Mouse (Mus musculus) ES-E14 (cell line): Measurements from ENCODE around the gene U90926. TPM values are rescaled to one million over a fixed set of nuclear protein-coding genes. Genes with fewer than 3 reads are reported as not detected.

Experiments used
- DNase-seq: peaks from one replicate; pipeline ENCODE4 v3.0.0-alpha.2; 2013; ENCODE audit warnings: low read depth, low spot score
- H3K27ac ChIP-seq: 2 replicates; pipeline ENCODE4 v1.5.1; 2012; ENCODE audit warnings: low read depth, mild to moderate bottlenecking, low read length, moderate library complexity, mixed read lengths; ENCODE audit not compliant: poor library complexity, insufficient read depth, severe bottlenecking
- H3K36me3 ChIP-seq: 2 replicates; pipeline ENCODE4 v1.6.1; 2012; ENCODE audit warnings: mild to moderate bottlenecking, low read length, moderate library complexity, mixed read lengths; ENCODE audit not compliant: control insufficient read depth, poor library complexity, insufficient read depth, severe bottlenecking
- H3K4me1 ChIP-seq, 2 experiments: fragments of 150-350 bp in 1 of 2; sonication (generic) in 1 of 2; 2 replicates each; pipeline ENCODE4 v1.6.1; 2012; ENCODE audit warnings: low read length in 2 of 2, mild to moderate bottlenecking in 1 of 2, mixed read lengths in 1 of 2; ENCODE audit not compliant: control insufficient read depth in 2 of 2, insufficient read depth in 2 of 2, poor library complexity in 1 of 2
- H3K4me3 ChIP-seq, 2 experiments: fragments of 150-350 bp in 1 of 2; sonication (generic) in 1 of 2; 2 replicates each; pipeline ENCODE4 v1.5.1; 2012; ENCODE audit warnings: low read length in 2 of 2, low read depth in 1 of 2, mild to moderate bottlenecking in 1 of 2, mixed read lengths in 1 of 2; ENCODE audit not compliant: insufficient read depth in 1 of 2, poor library complexity in 1 of 2, severe bottlenecking in 1 of 2
- H3K9ac ChIP-seq: 2 replicates; pipeline ENCODE4 v1.6.1; 2012; ENCODE audit warnings: low read depth, mild to moderate bottlenecking, low read length, mixed read lengths; ENCODE audit not compliant: poor library complexity, insufficient read depth, severe bottlenecking
- H3K9me3 ChIP-seq: fragments of 150-350 bp; sonication (generic); 2 replicates; pipeline ENCODE4 v1.6.1; 2012; ENCODE audit warnings: low read depth, mild to moderate bottlenecking, low read length; ENCODE audit not compliant: control insufficient read depth, insufficient read depth
- CHD2 ChIP-seq: IDR thresholded peaks from 2 replicates; pipeline ENCODE4 v1.6.1; 2014; ENCODE audit warnings: mild to moderate bottlenecking, low read depth, low read length, inconsistent platforms
- HCFC1 ChIP-seq: IDR thresholded peaks from 2 replicates; pipeline ENCODE4 v1.6.1; 2012; ENCODE audit warnings: low read length, inconsistent platforms, borderline replicate concordance; ENCODE audit not compliant: insufficient read depth
- MAFK ChIP-seq: IDR thresholded peaks from 2 replicates; pipeline ENCODE4 v1.6.1; 2014; ENCODE audit warnings: mild to moderate bottlenecking, low read depth, low read length, inconsistent platforms; ENCODE audit not compliant: insufficient read depth
- ZC3H11A ChIP-seq: IDR thresholded peaks from 2 replicates; pipeline ENCODE4 v1.6.1; 2012; ENCODE audit warnings: low read depth, mild to moderate bottlenecking, inconsistent platforms, low read length, borderline replicate concordance
- ZNF384 ChIP-seq: IDR thresholded peaks from 2 replicates; pipeline ENCODE4 v1.6.1; 2012; ENCODE audit warnings: low read depth, low read length, inconsistent platforms
- in situ Hi-C, 2 experiments: fragments of 600-800 bp; cut with MboI; formaldehyde crosslinking; loops; one replicate each; pipeline ENCODE4 v1.15.1; 2025; ENCODE audit warnings: low sequenced_read_pairs in 2 of 2, inconsistent platforms in 1 of 2; ENCODE audit not compliant: unreplicated experiment in 2 of 2
- total RNA-seq: library from RNA; depleted of rRNA; stranded (reverse); fragments of 300-350 nt; gene quantifications from 2 replicates; pipeline ENCODE4 v1.2.3, GENCODE M21; 2012

Gene U90926
- total RNA-seq, 1 experiment, result not detected

- no peak overlapping the region for H3K4me3 ChIP-seq
- TF ChIP-seq HCFC1, result no peak
- TF ChIP-seq ZNF384, result no peak
- TF ChIP-seq MAFK, result no peak
- TF ChIP-seq ZC3H11A, result no peak
- no peak for TF ChIP-seq CHD2
- no peaks in the 10 kb centered on the region for H3K36me3 ChIP-seq
- in situ Hi-C loops, result no loop called here
- no peak for DNase-seq
- H3K27ac ChIP-seq, result no peak overlapping the region
- H3K9ac ChIP-seq, result no peak overlapping the region
- H3K4me1 ChIP-seq, result 0 out of 4 replicates have a peak, but pooled peaks cover 0 to under 1% of the 10 kb centered on the region in 2 experiments
- H3K9me3 ChIP-seq, result no peaks in the 10 kb centered on the region
These were observed 3.0 kb downstream of the U90926 start for GRCm38 (mm10) chr5:92212231-92212630.

GRCm38 (mm10) chr5:92210205-92210604, 5.0 kb downstream of the U90926 start:
- H3K27ac ChIP-seq, result no peak overlapping the region
- H3K36me3 ChIP-seq, result no peaks in the 10 kb centered on the region
- DNase-seq, result no peak
- H3K9ac ChIP-seq, result no peak overlapping the region
- TF ChIP-seq MAFK, result no peak
- TF ChIP-seq CHD2, result no peak
- no peak for TF ChIP-seq ZC3H11A
- no peak for TF ChIP-seq ZNF384
- TF ChIP-seq HCFC1, result no peak
- in situ Hi-C loops, result no loop called here
- no peak overlapping the region for H3K4me3 ChIP-seq
- H3K9me3 ChIP-seq, result no peaks in the 10 kb centered on the region
- no peaks in the 10 kb centered on the region for H3K4me1 ChIP-seq

GRCm38 (mm10) chr5:92206121-92206520, 9.1 kb downstream of the U90926 start:
- DNase-seq, result no peak
- no peak for TF ChIP-seq ZNF384
- no peak for TF ChIP-seq HCFC1
- no peak for TF ChIP-seq MAFK
- TF ChIP-seq ZC3H11A, result no peak
- no peak for TF ChIP-seq CHD2
- in situ Hi-C loops, result no loop called here
- Histone ChIP-seq H3K4me1 (no peaks in the 10 kb centered on the region), H3K9ac (no peak overlapping the region), H3K4me3 (no peak overlapping the region), H3K9me3 (no peaks in the 10 kb centered on the region), H3K27ac (no peak overlapping the region), H3K36me3 (peaks cover 11% of the 10 kb centered on the region)

- peaks cover 14% of the 10 kb centered on the region for H3K36me3 ChIP-seq
- H3K4me1 ChIP-seq, result no peaks in the 10 kb centered on the region
- H3K4me3 ChIP-seq, result no peak overlapping the region
- TF ChIP-seq MAFK, result no peak
- TF ChIP-seq ZNF384, result no peak
- TF ChIP-seq ZC3H11A, result no peak
- no peaks in the 10 kb centered on the region for H3K9me3 ChIP-seq
- in situ Hi-C loops, result no loop called here
- no peak overlapping the region for H3K9ac ChIP-seq
- H3K27ac ChIP-seq, result no peak overlapping the region
- DNase-seq, result no peak
These were observed 9.5 kb downstream of the U90926 start for GRCm38 (mm10) chr5:92205706-92206105.

GRCm38 (mm10) chr5:92205184-92205583, 10.0 kb downstream of the U90926 start:
- Histone ChIP-seq H3K9me3 (no peaks in the 10 kb centered on the region), H3K4me3 (no peak overlapping the region), H3K9ac (no peak overlapping the region), H3K36me3 (peaks cover 18% of the 10 kb centered on the region), H3K27ac (no peak overlapping the region), H3K4me1 (no peaks in the 10 kb centered on the region)
- TF ChIP-seq ZNF384, result no peak
- no peak for TF ChIP-seq CHD2
- TF ChIP-seq ZC3H11A, result no peak
- no peak for TF ChIP-seq MAFK
- TF ChIP-seq HCFC1, result no peak
- no peak for DNase-seq
- in situ Hi-C loops, result no loop called here
